Mouse (Mus musculus) erythroid progenitor cell, adult 5-6 weeks (primary cell): ENCODE results near the gene Ncoa7. TPM values are rescaled to one million over a fixed set of nuclear protein-coding genes. Genes with fewer than 3 reads are reported as not detected.
"Not testable (repeated sequence)": the region's sequence is repeated elsewhere in the genome, so short reads cannot be mapped to it uniquely, and the experiment has no call there.

ENCODE experiments used
- ATAC-seq: replicated peaks from 2 replicates; pipeline ENCODE4 v1.8.0; 2016; ENCODE audit warnings: moderate number of reproducible peaks, mild to moderate bottlenecking, moderate TSS enrichment, inconsistent platforms; ENCODE audit not compliant: poor library complexity, low FRiP score, severe bottlenecking
- total RNA-seq, 2 experiments: library from RNA; stranded (forward) in 1 of 2; stranded (reverse) in 1 of 2; fragments of 150-400 nt in 1 of 2; fragments of 186-747, 209-891 nt in 1 of 2; gene quantifications; 2 replicates each; pipeline versions ENCODE4 v1.2.3 to v1.2.4; 2015 to 2017; ENCODE audit warnings: low replicate concordance in 2 of 2

Ncoa7 gene
- total RNA-seq, 2 experiments from 2014 or later = 110 to 170 TPM

DNA sequence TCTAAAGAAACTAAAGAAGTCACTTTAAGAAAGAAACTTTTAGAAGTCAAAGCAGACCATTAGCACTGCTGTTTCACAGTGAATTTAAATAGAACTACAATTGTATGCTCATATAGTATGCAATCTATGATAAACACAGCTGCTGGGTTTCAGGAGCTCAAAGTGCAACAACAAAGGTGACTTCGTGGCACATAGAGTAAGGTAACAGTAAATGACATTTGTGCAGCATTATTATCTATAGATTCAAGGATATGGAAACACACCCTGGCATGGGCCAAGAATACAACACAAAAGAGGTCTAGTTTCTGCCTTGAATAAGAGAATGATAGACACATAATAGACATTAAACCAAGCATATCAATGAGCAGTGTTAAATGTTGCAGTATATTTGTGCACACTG, 100.5 kb downstream of the Ncoa7 start:
- no peak for ATAC-seq

- ATAC-seq = no peak
Observed at GRCm38 (mm10) chr10:30686862-30687261, 116.3 kb downstream of the Ncoa7 start.

GRCm38 (mm10) chr10:30683449-30683848, 119.7 kb downstream of the Ncoa7 start:
- no peak for ATAC-seq

- ATAC-seq = no peak
Observed at GRCm38 (mm10) chr10:30679756-30680155, 123.4 kb downstream of the Ncoa7 start.

DNA sequence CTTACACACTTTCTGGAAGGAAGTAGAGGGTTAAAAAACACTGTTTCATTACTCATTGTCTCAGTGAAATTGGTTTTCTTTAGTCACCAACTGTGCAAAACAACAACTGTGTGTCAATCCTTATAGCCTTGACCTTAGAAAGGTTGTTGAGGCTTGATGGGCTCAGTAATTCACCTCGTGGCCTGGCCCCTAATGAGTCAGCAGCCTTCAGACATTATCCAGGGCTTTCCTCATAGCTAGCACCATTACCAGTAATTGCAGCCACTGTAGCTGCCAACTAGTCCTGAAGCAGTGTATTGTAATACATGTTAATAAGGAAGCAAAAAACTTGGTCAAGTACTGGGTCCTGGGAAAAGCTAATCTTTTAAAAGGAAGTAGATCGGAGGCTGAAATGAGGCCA, 125.1 kb downstream of the Ncoa7 start:
- no peak for ATAC-seq

- no peak for ATAC-seq
Observed at GRCm38 (mm10) chr10:30674825-30675224, 128.3 kb downstream of the Ncoa7 start.

GRCm38 (mm10) chr10:30666580-30666979, 136.5 kb downstream of the Ncoa7 start:
- ATAC-seq = no peak

- ATAC-seq = no peak
Observed at GRCm38 (mm10) chr10:30660564-30661328, 142.4 kb downstream of the Ncoa7 start.

GRCm38 (mm10) chr10:30655655-30656054, 147.5 kb downstream of the Ncoa7 start:
- peak; percentile 45; the same call in 1 of the 2 replicates for ATAC-seq

- no peak for ATAC-seq
Observed at GRCm38 (mm10) chr10:30647681-30648080, 155.4 kb downstream of the Ncoa7 start.

DNA sequence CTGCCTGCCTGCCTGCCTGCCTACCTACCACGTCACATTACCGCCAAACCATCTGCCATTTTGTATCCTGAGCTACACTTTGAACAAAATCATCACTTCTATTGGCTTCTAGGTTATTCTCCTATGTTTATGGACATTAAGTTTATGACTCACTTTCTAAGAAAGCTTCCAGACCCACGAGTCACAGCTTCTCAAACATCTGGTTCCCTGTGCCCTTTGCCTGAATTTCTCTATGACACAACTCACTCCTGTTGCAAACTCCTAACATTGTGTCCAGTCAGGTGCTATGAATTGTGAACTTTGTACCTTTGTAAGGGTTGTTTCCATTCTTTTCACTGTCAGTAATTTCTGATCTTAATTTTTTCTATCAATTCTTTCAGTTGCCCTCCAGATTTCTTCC, 164.9 kb downstream of the Ncoa7 start:
- no peak for ATAC-seq

GRCm38 (mm10) chr10:30636474-30637154, 166.5 kb downstream of the Ncoa7 start:
- not testable (repeated sequence) for ATAC-seq

- ATAC-seq = peak; percentile 50; the same call in 1 of the 2 replicates
Observed at GRCm38 (mm10) chr10:30632718-30633117, 170.4 kb downstream of the Ncoa7 start.

GRCm38 (mm10) chr10:30629977-30630376, 173.1 kb downstream of the Ncoa7 start:
- no peak for ATAC-seq

GRCm38 (mm10) chr10:30629513-30629912, 173.6 kb downstream of the Ncoa7 start, which contains the start of gene Hint3:
Hint3 (minus strand) TSS chr10:30629632.
- ATAC-seq = peak; percentile 67; the same call in 1 of the 2 replicates

- ATAC-seq = not testable (repeated sequence)
Observed at GRCm38 (mm10) chr10:30628444-30628843, 174.7 kb downstream of the Ncoa7 start.

DNA sequence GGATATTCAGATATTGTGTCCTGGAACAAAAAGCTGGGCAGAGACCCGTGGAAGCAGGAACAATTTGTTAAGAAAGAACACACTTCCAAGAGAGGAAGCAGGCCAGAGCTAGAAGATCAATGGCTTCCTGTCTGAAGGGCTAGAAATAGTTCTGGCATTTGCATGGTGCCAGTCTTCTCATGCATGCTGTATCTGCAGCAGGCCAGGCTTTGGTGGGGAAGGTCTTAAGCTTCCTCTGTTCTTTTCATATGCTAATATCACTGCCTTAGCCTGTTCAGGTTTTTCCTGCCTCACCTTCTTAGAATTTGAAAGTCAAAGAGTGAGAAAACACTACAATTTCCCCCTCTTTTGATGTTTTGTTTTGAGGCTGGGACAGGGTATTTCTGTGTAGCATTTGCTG, 175.6 kb downstream of the Ncoa7 start:
- no peak for ATAC-seq

DNA sequence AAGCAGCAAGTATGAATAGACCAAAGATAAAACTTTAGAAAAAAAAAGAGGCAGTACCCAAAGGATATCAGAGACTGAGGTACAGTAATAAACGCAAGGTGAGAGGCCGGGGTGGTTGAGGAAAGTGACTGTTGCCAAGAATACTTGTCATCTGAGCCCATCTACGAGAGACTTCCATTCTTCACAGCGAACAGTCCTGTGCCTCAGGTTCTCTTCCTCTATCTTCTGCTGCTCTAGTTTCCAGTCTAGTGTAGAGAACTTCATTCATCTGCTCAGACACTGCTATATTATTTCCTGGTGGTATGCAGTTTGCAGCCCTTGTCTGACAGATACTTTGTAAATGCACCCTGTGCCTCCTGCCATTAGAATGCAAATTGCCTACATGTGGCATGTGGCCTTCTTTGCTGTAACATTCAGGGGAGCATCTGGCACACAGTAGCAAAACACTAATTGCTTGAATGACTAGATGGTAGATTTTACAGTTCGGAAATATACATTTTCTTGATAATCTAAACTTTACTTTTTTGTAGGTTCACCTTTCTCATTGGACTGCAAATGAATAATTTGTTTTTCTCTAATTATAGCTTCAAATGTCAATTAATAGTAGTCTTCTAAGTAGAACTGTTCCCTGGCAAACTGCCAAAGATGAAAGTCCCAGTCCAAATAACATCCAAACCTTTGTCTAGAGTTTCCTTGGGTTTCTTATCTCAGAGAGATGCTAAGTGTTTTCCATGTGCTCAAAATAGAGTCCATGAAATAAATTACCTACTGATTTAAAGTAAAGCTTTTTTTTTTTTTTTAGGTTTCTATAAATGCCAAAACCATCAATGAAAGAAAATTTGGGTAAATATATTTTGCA, 178.7 kb downstream of the Ncoa7 start:
- no peak for ATAC-seq

DNA sequence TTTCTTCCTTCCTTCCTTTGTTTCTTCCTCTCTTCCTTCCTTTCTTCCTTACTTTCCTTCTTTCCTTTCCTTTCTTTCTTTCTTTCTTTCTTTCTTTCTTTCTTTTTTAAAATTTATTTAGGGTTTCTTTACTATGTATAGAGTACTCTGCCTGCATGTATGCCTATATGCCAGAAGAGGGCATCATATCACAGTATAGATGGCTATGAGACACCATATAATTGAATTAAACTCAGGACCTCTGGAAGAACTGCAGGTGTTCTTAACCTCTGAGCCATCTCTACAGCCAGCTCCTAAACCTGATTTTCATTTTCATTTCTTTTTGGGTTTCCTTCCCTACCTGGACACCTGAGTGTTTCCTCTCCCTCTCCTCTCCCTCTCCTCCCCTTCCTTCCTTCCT, 180.2 kb downstream of the Ncoa7 start:
- ATAC-seq = no peak

DNA sequence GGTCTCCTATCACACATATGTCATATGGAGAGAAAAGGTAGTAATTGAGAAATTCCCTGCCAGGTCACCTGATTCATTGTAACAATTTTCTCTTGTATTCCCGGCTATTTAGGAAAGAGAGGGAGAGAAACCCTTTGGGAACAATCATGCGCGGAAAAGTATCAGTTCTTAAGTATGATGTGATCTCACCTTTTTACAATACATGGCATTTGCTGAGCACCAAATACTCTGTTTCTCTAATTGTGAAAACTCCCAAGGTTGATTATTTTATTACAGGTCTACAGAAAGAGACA, 184.3 kb downstream of the Ncoa7 start:
- no peak for ATAC-seq
